Comparison of ENCODE assay signal across 19 mouse cellular contexts in the genomic region with DNA sequence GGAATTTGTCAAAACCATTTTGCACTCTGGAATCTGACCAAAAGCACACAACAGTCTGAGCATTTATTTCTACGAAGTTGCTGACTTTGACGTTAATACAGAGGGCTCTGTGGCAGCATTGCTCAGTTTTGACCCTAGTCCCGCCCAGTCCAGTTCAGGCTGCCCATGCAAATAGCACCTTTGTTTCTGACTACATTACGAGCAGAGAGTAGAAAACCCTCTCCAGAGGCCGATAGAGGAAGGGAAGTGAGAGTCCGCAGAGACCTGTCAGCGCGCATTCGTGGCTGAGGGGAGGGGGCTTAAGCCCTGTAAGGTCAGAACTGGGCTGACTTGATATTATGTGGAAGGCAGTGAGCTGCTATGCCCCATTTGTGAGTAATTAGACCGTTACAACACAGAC.
DNase-seq lines count a peak whose midpoint lies in the region; ATAC-seq lines count a peak whose summit lies in the region.
"Had no signal": no experiment of that assay in that cellular context is flagged by ENCODE, and none has a peak within 500 bp of the region (broad histone marks: within the 10 kb centered on the region; RNA-seq: fewer than 3 reads in every experiment).

No protein-coding gene starts in this region.

- 85% methylated on average over 10 of the region's 10 CpGs for WGBS in lung, embryonic 16.5 days
- 51% methylated on average over 10 of the region's 10 CpGs for WGBS in embryonic facial prominence, embryonic 14.5 days
- WGBS in kidney, embryonic 16.5 days: 77% methylated on average over 10 of the region's 10 CpGs
- 65% methylated on average over 10 of the region's 10 CpGs for WGBS in limb, embryonic 15.5 days
- 94% methylated on average over 10 of the region's 10 CpGs for WGBS in midbrain, embryonic 10.5 days

- H3K36me3 ChIP-seq in lung, embryonic 16.5 days (ENCODE audit: control insufficient read depth, insufficient read depth, low read length): peaks cover 2% of the 10 kb centered on the region; the same call in 1 of the 2 replicates
- H3K36me3 ChIP-seq in embryonic facial prominence, embryonic 14.5 days (ENCODE audit: control insufficient read depth, insufficient read depth, low read length): peaks cover 46% of the 10 kb centered on the region
- H3K36me3 ChIP-seq in kidney, embryonic 16.5 days (ENCODE audit: insufficient read depth, low read length): 0 out of 2 replicates have a peak, but pooled peaks cover 10% of the 10 kb centered on the region
- H3K36me3 ChIP-seq in limb, embryonic 15.5 days: peaks cover 17% of the 10 kb centered on the region
- peaks cover 81% of the 10 kb centered on the region for H3K36me3 ChIP-seq in midbrain, embryonic 10.5 days
- H3K36me3 ChIP-seq: stomach, embryonic 15.5 days had no signal

- no peak overlapping the region for H3K4me2 ChIP-seq in lung, embryonic 16.5 days (ENCODE audit: low read depth, low read length)
- H3K4me2 ChIP-seq in embryonic facial prominence, embryonic 14.5 days (ENCODE audit: low read depth, low read length): no peak overlapping the region
- no peak overlapping the region for H3K4me2 ChIP-seq in kidney, embryonic 16.5 days (replicated peaks; ENCODE audit: low read depth, low read length)
- no peak overlapping the region for H3K4me2 ChIP-seq in limb, embryonic 15.5 days
- H3K4me2 ChIP-seq: stomach, embryonic 15.5 days had no signal

- DNase-seq in lung, postnatal 25 days (ENCODE audit: low spot score): no peak
- DNase-seq in embryonic facial prominence, embryonic 14.5 days (ENCODE audit: low spot score): no peak
- no peak for DNase-seq in right cerebral cortex, postnatal 36 days (ENCODE audit: low spot score in 2 of 2)
- no peak for DNase-seq in midbrain, embryonic 10.5 days (ENCODE audit: low spot score)
- DNase-seq: adrenal gland, adult 2 months; cerebellum, adult 11 months; cerebellum, postnatal 14 days; layer of hippocampus, postnatal 36 days; lung, adult 18-20 months; midbrain, embryonic 14.5 days; retina, postnatal 1 day; thymus, adult 2 months had no signal

- H3K9me3 ChIP-seq in lung, embryonic 16.5 days (ENCODE audit: control insufficient read depth, low read length): no peaks in the 10 kb centered on the region
- no peaks in the 10 kb centered on the region for H3K9me3 ChIP-seq in embryonic facial prominence, embryonic 14.5 days (ENCODE audit: control insufficient read depth, low read length)
- H3K9me3 ChIP-seq in kidney, embryonic 16.5 days (ENCODE audit: low read length): no peaks in the 10 kb centered on the region
- no peaks in the 10 kb centered on the region for H3K9me3 ChIP-seq in limb, embryonic 15.5 days
- H3K9me3 ChIP-seq in midbrain, embryonic 10.5 days (replicated peaks): no peaks in the 10 kb centered on the region
- H3K9me3 ChIP-seq: hindbrain, embryonic 10.5 days; stomach, embryonic 15.5 days had no signal

- ATAC-seq in lung, embryonic 16.5 days (ENCODE audit: low read depth): peak; percentile 29; the same call in 1 of the 2 replicates
- ATAC-seq in embryonic facial prominence, embryonic 14.5 days (ENCODE audit: low read depth): no peak
- ATAC-seq in kidney, embryonic 16.5 days (ENCODE audit: low FRiP score, low TSS enrichment): no peak
- no peak for ATAC-seq in limb, embryonic 15.5 days (ENCODE audit: insufficient number of reproducible peaks, low FRiP score, low TSS enrichment, low read depth)
- ATAC-seq: forebrain, embryonic 16.5 days had no signal

- H3K4me3 ChIP-seq in lung, embryonic 16.5 days (ENCODE audit: low read length): no peak overlapping the region
- no peak overlapping the region for H3K4me3 ChIP-seq in embryonic facial prominence, embryonic 14.5 days (ENCODE audit: low read depth, low read length)
- H3K4me3 ChIP-seq in kidney, embryonic 16.5 days (ENCODE audit: low read length): no peak overlapping the region
- no peak overlapping the region for H3K4me3 ChIP-seq in limb, embryonic 15.5 days
- H3K4me3 ChIP-seq in midbrain, embryonic 10.5 days: no peak overlapping the region
- H3K4me3 ChIP-seq: hindbrain, embryonic 10.5 days; myocyte; stomach, embryonic 15.5 days had no signal

- H3K27ac ChIP-seq in lung, embryonic 16.5 days (ENCODE audit: low read length): no peak overlapping the region
- H3K27ac ChIP-seq in embryonic facial prominence, embryonic 14.5 days (replicated peaks; ENCODE audit: low read depth, low read length): 0 out of 2 replicates have a peak overlapping the region, but pooled peaks have one; percentile 15
- peak overlapping the region; percentile 63; the same call in 1 of the 2 replicates for H3K27ac ChIP-seq in kidney, embryonic 16.5 days (ENCODE audit: low read length)
- peak overlapping the region; percentile 44 for H3K27ac ChIP-seq in limb, embryonic 15.5 days
- no peak overlapping the region for H3K27ac ChIP-seq in midbrain, embryonic 10.5 days (replicated peaks)
- H3K27ac ChIP-seq: hindbrain, embryonic 10.5 days; stomach, embryonic 15.5 days had no signal

- H3K9ac ChIP-seq in lung, embryonic 16.5 days (ENCODE audit: low read length): no peak overlapping the region
- H3K9ac ChIP-seq in embryonic facial prominence, embryonic 14.5 days (ENCODE audit: low read depth, low read length): no peak overlapping the region
- H3K9ac ChIP-seq in kidney, embryonic 16.5 days (replicated peaks; ENCODE audit: low read length): no peak overlapping the region
- no peak overlapping the region for H3K9ac ChIP-seq in limb, embryonic 15.5 days
- H3K9ac ChIP-seq: stomach, embryonic 15.5 days had no signal

- H3K4me1 ChIP-seq in lung, embryonic 16.5 days (replicated peaks; ENCODE audit: control insufficient read depth, insufficient read depth, low read length): peaks cover 7% of the 10 kb centered on the region
- H3K4me1 ChIP-seq in embryonic facial prominence, embryonic 14.5 days (ENCODE audit: control insufficient read depth, insufficient read depth, low read length): no peaks in the 10 kb centered on the region
- peaks cover 29% of the 10 kb centered on the region for H3K4me1 ChIP-seq in kidney, embryonic 16.5 days (ENCODE audit: insufficient read depth, low read length)
- H3K4me1 ChIP-seq in limb, embryonic 15.5 days: peaks cover 2% of the 10 kb centered on the region; the same call in 1 of the 2 replicates
- peaks cover 9% of the 10 kb centered on the region for H3K4me1 ChIP-seq in midbrain, embryonic 10.5 days
- H3K4me1 ChIP-seq: stomach, embryonic 15.5 days had no signal

- H3K27me3 ChIP-seq in lung, embryonic 16.5 days (ENCODE audit: control insufficient read depth, insufficient read depth, low read depth, low read length): no peaks in the 10 kb centered on the region
- no peaks in the 10 kb centered on the region for H3K27me3 ChIP-seq in embryonic facial prominence, embryonic 14.5 days (replicated peaks; ENCODE audit: control insufficient read depth, insufficient read depth, low read length)
- H3K27me3 ChIP-seq in kidney, embryonic 16.5 days (ENCODE audit: insufficient read depth, low read length): no peaks in the 10 kb centered on the region
- H3K27me3 ChIP-seq in limb, embryonic 15.5 days: no peaks in the 10 kb centered on the region
- H3K27me3 ChIP-seq in midbrain, embryonic 10.5 days (ENCODE audit: low read depth, poor library complexity, severe bottlenecking): no peaks in the 10 kb centered on the region
- H3K27me3 ChIP-seq: stomach, embryonic 15.5 days had no signal

Comparison
In these comparisons a context has a peak if more than half of its experiments do, and no peak if none do; other contexts are left out.
1. H3K27ac ChIP-seq: peak in embryonic facial prominence, embryonic 14.5 days (single experiment), kidney, embryonic 16.5 days (single experiment) and limb, embryonic 15.5 days (single experiment); none in lung, embryonic 16.5 days (single experiment) and midbrain, embryonic 10.5 days (single experiment).